Mouse (Mus musculus) adrenal gland (tissue): ENCODE measurements around the gene Atg10.

Experiments used
- intact Hi-C: fragments of 180-260 bp; cut with DNase I; formaldehyde crosslinking; loops from one replicate; pipeline ENCODE4 v1.15.1; 2025

The Atg10 gene

GRCm38 (mm10) chr13:90905176-90905575 is 318.6 kb downstream of the Atg10 start, which contains the start of gene Atp6ap1l:
Atp6ap1l (minus strand) TSS chr13:90905355.
- intact Hi-C loops, result no loop called here

DNA sequence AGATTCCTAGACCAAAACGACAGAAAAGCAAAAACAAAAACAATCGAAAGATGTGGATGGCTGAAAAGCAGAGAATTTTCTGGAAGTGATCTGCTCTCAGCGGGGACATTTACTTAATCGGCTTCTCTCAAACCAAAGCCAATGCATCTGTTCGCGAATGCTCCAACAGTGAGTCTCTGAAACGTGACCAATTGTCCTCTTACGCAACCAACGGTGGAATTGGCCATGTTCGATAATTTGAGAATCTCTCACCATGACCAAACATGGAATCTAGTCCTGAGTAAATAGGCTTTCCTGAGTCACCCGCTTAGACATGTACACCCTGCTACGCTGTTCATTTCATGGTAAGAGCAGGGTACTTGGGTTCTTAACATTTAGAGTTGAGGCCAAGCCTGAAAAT is 326.9 kb downstream of the Atg10 start:
- intact Hi-C loops, result no loop called here

DNA sequence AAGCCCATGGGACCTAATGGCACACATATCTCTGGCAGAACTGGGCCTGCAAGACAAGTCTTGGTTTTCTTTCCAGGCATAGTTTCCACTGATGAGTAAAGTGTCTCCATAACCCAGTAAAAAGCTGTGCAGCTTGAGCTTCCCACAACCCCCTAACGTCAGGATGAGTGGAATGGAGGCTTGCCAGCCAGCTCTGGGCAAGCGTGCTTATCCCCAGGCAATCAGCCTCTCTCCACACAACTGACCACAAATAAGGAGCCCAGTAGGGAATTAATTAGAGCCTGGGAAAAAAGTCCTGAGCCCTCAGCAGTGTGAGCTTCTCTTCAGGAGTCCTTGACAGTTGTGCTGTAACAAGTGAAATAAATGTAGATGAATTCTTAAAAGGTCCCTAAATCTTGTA is 327.7 kb downstream of the Atg10 start:
- intact Hi-C loops, result no loop called here

- intact Hi-C loops, result no loop called here
Observed at GRCm38 (mm10) chr13:90894819-90895218, 328.9 kb downstream of the Atg10 start.

- intact Hi-C loops, result no loop called here
Observed at GRCm38 (mm10) chr13:90890111-90890510, 333.7 kb downstream of the Atg10 start.

- intact Hi-C loops, result loop anchor here (2.0 kb wide), 1 partner anchor 1220 kb away; no protein-coding TSS in a partner anchor
Observed at GRCm38 (mm10) chr13:90886568-90886983, 337.2 kb downstream of the Atg10 start.

GRCm38 (mm10) chr13:90885856-90886532 is 337.8 kb downstream of the Atg10 start:
- intact Hi-C loops, result loop anchor here (2.0 kb wide), 1 partner anchor 1219 kb away; no protein-coding TSS in a partner anchor
